Mouse (Mus musculus): ENCODE results near the gene Fbxl2. TPM values are rescaled to one million over a fixed set of nuclear protein-coding genes. Genes with fewer than 3 reads are reported as not detected.
"Not testable (repeated sequence)": the region's sequence is repeated elsewhere in the genome, so short reads cannot be mapped to it uniquely, and the experiment has no call there.

Gene Fbxl2
- 25.2 and 28.4 TPM in 2 replicates for polyA plus RNA-seq (2012; rRNA removed)

- H3K27me3 ChIP-seq (ENCODE audit: control insufficient read depth, insufficient read depth, low read length) = no peaks in the 10 kb centered on the region
- WGBS = 76% methylated on average over 10 of the region's 10 CpGs
- DNase-seq = no peak
- TF ChIP-seq POLR2A (IDR thresholded peaks at IDR 0.05; ENCODE audit: borderline replicate concordance, insufficient read depth, low read length) (no peak), CTCF (IDR thresholded peaks at IDR 0.05; ENCODE audit: borderline replicate concordance, insufficient read depth, low read depth, low read length) (no peak)
- no peak within 1 kb of the TSS for H3K27ac ChIP-seq (ENCODE audit: insufficient read depth, low read length)
- H3K4me3 ChIP-seq (replicated peaks; ENCODE audit: insufficient read depth, low read depth, low read length) = no peak within 1 kb of the TSS
- H3K4me1 ChIP-seq (ENCODE audit: control insufficient read depth, insufficient read depth, low read length) = no peaks in the 10 kb centered on the region
Measured at GRCm38 (mm10) chr9:114046028-114046427, at the start of gene Fbxl2. TSS of gene Fbxl2 (minus strand) at chr9:114046191.

- H3K4me3 ChIP-seq (replicated peaks; ENCODE audit: insufficient read depth, low read depth, low read length) = no peak overlapping the region
- H3K27me3 ChIP-seq (ENCODE audit: control insufficient read depth, insufficient read depth, low read length) = no peaks in the 10 kb centered on the region
- no peak for DNase-seq
- WGBS = 98% methylated on average over 2 of the region's 2 CpGs
- TF ChIP-seq POLR2A (IDR thresholded peaks at IDR 0.05; ENCODE audit: borderline replicate concordance, insufficient read depth, low read length) (no peak), CTCF (IDR thresholded peaks at IDR 0.05; ENCODE audit: borderline replicate concordance, insufficient read depth, low read depth, low read length) (no peak)
- no peak overlapping the region for H3K27ac ChIP-seq (ENCODE audit: insufficient read depth, low read length)
- H3K4me1 ChIP-seq (ENCODE audit: control insufficient read depth, insufficient read depth, low read length) = no peaks in the 10 kb centered on the region
Measured at GRCm38 (mm10) chr9:114094854-114095253, 48.9 kb upstream of the Fbxl2 start.

GRCm38 (mm10) chr9:114092188-114092587 lies 46.2 kb upstream of the Fbxl2 start:
- H3K4me1 ChIP-seq (ENCODE audit: control insufficient read depth, insufficient read depth, low read length); H3K27ac ChIP-seq (ENCODE audit: insufficient read depth, low read length); H3K4me3 ChIP-seq (replicated peaks; ENCODE audit: insufficient read depth, low read depth, low read length); H3K27me3 ChIP-seq (ENCODE audit: control insufficient read depth, insufficient read depth, low read length); DNase-seq: not testable (repeated sequence)
- 7% methylated on average over 9 of the region's 9 CpGs for WGBS

GRCm38 (mm10) chr9:114088885-114089284 lies 42.9 kb upstream of the Fbxl2 start:
- not testable (repeated sequence) for DNase-seq; H3K27me3 ChIP-seq (ENCODE audit: control insufficient read depth, insufficient read depth, low read length); H3K4me3 ChIP-seq (replicated peaks; ENCODE audit: insufficient read depth, low read depth, low read length); H3K4me1 ChIP-seq (ENCODE audit: control insufficient read depth, insufficient read depth, low read length); H3K27ac ChIP-seq (ENCODE audit: insufficient read depth, low read length)
- 87% methylated on average over 6 of the region's 6 CpGs for WGBS

- 57% methylated on average over 11 of the region's 11 CpGs for WGBS
- TF ChIP-seq POLR2A (IDR thresholded peaks at IDR 0.05; ENCODE audit: borderline replicate concordance, insufficient read depth, low read length) (no peak), CTCF (IDR thresholded peaks at IDR 0.05; ENCODE audit: borderline replicate concordance, insufficient read depth, low read depth, low read length) (no peak)
- no peak overlapping the region for H3K4me3 ChIP-seq (replicated peaks; ENCODE audit: insufficient read depth, low read depth, low read length)
- no peak for DNase-seq
- no peaks in the 10 kb centered on the region for H3K4me1 ChIP-seq (ENCODE audit: control insufficient read depth, insufficient read depth, low read length)
- no peak overlapping the region for H3K27ac ChIP-seq (ENCODE audit: insufficient read depth, low read length)
- H3K27me3 ChIP-seq (ENCODE audit: control insufficient read depth, insufficient read depth, low read length) = no peaks in the 10 kb centered on the region
Measured at GRCm38 (mm10) chr9:114087106-114087815, 41.3 kb upstream of the Fbxl2 start.

- DNase-seq = no peak
- no peak overlapping the region for H3K4me3 ChIP-seq (replicated peaks; ENCODE audit: insufficient read depth, low read depth, low read length)
- 86% methylated on average over 3 of the region's 3 CpGs for WGBS
- H3K27me3 ChIP-seq (ENCODE audit: control insufficient read depth, insufficient read depth, low read length) = no peaks in the 10 kb centered on the region
- no peak overlapping the region for H3K27ac ChIP-seq (ENCODE audit: insufficient read depth, low read length)
- no peak for TF ChIP-seq CTCF (IDR thresholded peaks at IDR 0.05; ENCODE audit: borderline replicate concordance, insufficient read depth, low read depth, low read length)
- no peak for TF ChIP-seq POLR2A (IDR thresholded peaks at IDR 0.05; ENCODE audit: borderline replicate concordance, insufficient read depth, low read length)
- no peaks in the 10 kb centered on the region for H3K4me1 ChIP-seq (ENCODE audit: control insufficient read depth, insufficient read depth, low read length)
Measured at GRCm38 (mm10) chr9:114086422-114086821, 40.4 kb upstream of the Fbxl2 start.

GRCm38 (mm10) chr9:114073681-114074080 lies 27.7 kb upstream of the Fbxl2 start:
- 82% methylated on average over 19 of the region's 19 CpGs for WGBS
- TF ChIP-seq CTCF (IDR thresholded peaks at IDR 0.05; ENCODE audit: borderline replicate concordance, insufficient read depth, low read depth, low read length) = no peak
- TF ChIP-seq POLR2A (IDR thresholded peaks at IDR 0.05; ENCODE audit: borderline replicate concordance, insufficient read depth, low read length) = no peak
- H3K27ac ChIP-seq (ENCODE audit: insufficient read depth, low read length) = no peak overlapping the region

GRCm38 (mm10) chr9:114069372-114069771 lies 23.4 kb upstream of the Fbxl2 start:
- TF ChIP-seq CTCF (IDR thresholded peaks at IDR 0.05; ENCODE audit: borderline replicate concordance, insufficient read depth, low read depth, low read length) (no peak), POLR2A (IDR thresholded peaks at IDR 0.05; ENCODE audit: borderline replicate concordance, insufficient read depth, low read length) (no peak)
- Histone ChIP-seq H3K27me3 (ENCODE audit: control insufficient read depth, insufficient read depth, low read length) (no peaks in the 10 kb centered on the region), H3K27ac (ENCODE audit: insufficient read depth, low read length) (no peak overlapping the region), H3K4me3 (replicated peaks; ENCODE audit: insufficient read depth, low read depth, low read length) (no peak overlapping the region), H3K4me1 (ENCODE audit: control insufficient read depth, insufficient read depth, low read length) (no peaks in the 10 kb centered on the region)
- 71% methylated on average over 6 of the region's 6 CpGs for WGBS
- DNase-seq = no peak

More at GRCm38 (mm10) chr9:114073681-114074080, 27.7 kb upstream of the Fbxl2 start:
- Histone ChIP-seq H3K4me3 (replicated peaks; ENCODE audit: insufficient read depth, low read depth, low read length) (no peak overlapping the region), H3K27me3 (ENCODE audit: control insufficient read depth, insufficient read depth, low read length) (no peaks in the 10 kb centered on the region), H3K4me1 (ENCODE audit: control insufficient read depth, insufficient read depth, low read length) (no peaks in the 10 kb centered on the region)
- no peak for DNase-seq
